Mouse (Mus musculus) retina, postnatal 1 day (tissue): ENCODE measurements at regions not wholly inside any gene's neighbourhood (a gene's known extent, or its start where the extent isn't known, plus 50 kb on each side); places are given as distances from the start of the nearest gene placed in this dataset.

ENCODE experiments used
- DNase-seq: peaks from one replicate; pipeline ENCODE4 v3.0.0-alpha.2; 2012

- DNase-seq = no peak
Observed at GRCm38 (mm10) chr12:71573456-71573855, 257.4 kb upstream of the Daam1 start.

- DNase-seq = no peak
Observed at GRCm38 (mm10) chr12:71574685-71575084, 256.2 kb upstream of the Daam1 start.

- DNase-seq = peak; percentile 59
Observed at GRCm38 (mm10) chr12:71577349-71577748, 253.5 kb upstream of the Daam1 start.

GRCm38 (mm10) chr12:71578006-71578405 is 252.9 kb upstream of the Daam1 start:
- no peak for DNase-seq

- DNase-seq = peak; percentile 67
Observed at GRCm38 (mm10) chr12:71578912-71579311, 252.0 kb upstream of the Daam1 start.

GRCm38 (mm10) chr12:71580532-71581290 is 250.2 kb upstream of the Daam1 start:
- DNase-seq = no peak

- no peak for DNase-seq
Observed at GRCm38 (mm10) chr12:71584618-71585017, 246.3 kb upstream of the Daam1 start.

- DNase-seq = no peak
Observed at GRCm38 (mm10) chr12:71598641-71599040, 232.2 kb upstream of the Daam1 start.

GRCm38 (mm10) chr12:71601091-71601690 is 229.7 kb upstream of the Daam1 start:
- no peak for DNase-seq

- DNase-seq = no peak
Observed at GRCm38 (mm10) chr12:71603136-71603535, 227.7 kb upstream of the Daam1 start.

GRCm38 (mm10) chr12:71606366-71606765 is 224.5 kb upstream of the Daam1 start:
- DNase-seq = no peak

- DNase-seq = no peak
Observed at GRCm38 (mm10) chr12:71607966-71608365, 222.9 kb upstream of the Daam1 start.

- DNase-seq = no peak
Observed at GRCm38 (mm10) chr12:71613326-71613725, 217.6 kb upstream of the Daam1 start.

- no peak for DNase-seq
Observed at GRCm38 (mm10) chr12:71614945-71615344, 215.9 kb upstream of the Daam1 start.

GRCm38 (mm10) chr12:71615383-71615782 is 215.5 kb upstream of the Daam1 start:
- no peak for DNase-seq

GRCm38 (mm10) chr12:71616121-71616520 is 214.8 kb upstream of the Daam1 start:
- no peak for DNase-seq

GRCm38 (mm10) chr12:71618466-71618865 is 212.4 kb upstream of the Daam1 start:
- DNase-seq = no peak

GRCm38 (mm10) chr12:71618956-71619355 is 211.9 kb upstream of the Daam1 start:
- no peak for DNase-seq

GRCm38 (mm10) chr12:71619561-71619960 is 211.3 kb upstream of the Daam1 start:
- no peak for DNase-seq

- no peak for DNase-seq
Observed at GRCm38 (mm10) chr12:71621542-71621941, 209.3 kb upstream of the Daam1 start.

- DNase-seq = no peak
Observed at GRCm38 (mm10) chr12:71622761-71623160, 208.1 kb upstream of the Daam1 start.

- DNase-seq = no peak
Observed at GRCm38 (mm10) chr12:71623271-71623670, 207.6 kb upstream of the Daam1 start.

- DNase-seq = no peak
Observed at GRCm38 (mm10) chr12:71624076-71624475, 206.8 kb upstream of the Daam1 start.

GRCm38 (mm10) chr12:71624676-71625075 is 206.2 kb upstream of the Daam1 start:
- DNase-seq = no peak

- no peak for DNase-seq
Observed at GRCm38 (mm10) chr12:71625115-71625514, 205.8 kb upstream of the Daam1 start.
